Mouse (Mus musculus) embryonic facial prominence, embryonic 10.5 days (tissue): ENCODE data around the gene Siah1a. TPM values are rescaled to one million over a fixed set of nuclear protein-coding genes. Genes with fewer than 3 reads are reported as not detected.

Experiments used
- DNase-seq: peaks from one replicate; pipeline ENCODE4 v3.0.0-alpha.2; 2017; ENCODE audit warnings: low spot score
- H3K27ac ChIP-seq: fragments of 300-500 bp; sonication (generic); replicated peaks from 2 replicates; pipeline ENCODE4 v1.5.1; 2016; ENCODE audit warnings: mild to moderate bottlenecking
- H3K27me3 ChIP-seq: fragments of 300-500 bp; sonication (generic); replicated peaks from 2 replicates; pipeline ENCODE4 v1.6.1; 2016; ENCODE audit warnings: low read depth, mild to moderate bottlenecking; ENCODE audit not compliant: poor library complexity, severe bottlenecking
- H3K36me3 ChIP-seq: fragments of 300-500 bp; sonication (generic); replicated peaks from 2 replicates; pipeline ENCODE4 v1.6.1; 2016; ENCODE audit warnings: mild to moderate bottlenecking, moderate library complexity
- H3K4me1 ChIP-seq: fragments of 300-500 bp; sonication (generic); 2 replicates; pipeline ENCODE4 v1.6.1; 2016
- H3K4me3 ChIP-seq: fragments of 300-500 bp; sonication (generic); 2 replicates; pipeline ENCODE4 v1.5.1; 2016; ENCODE audit warnings: mild to moderate bottlenecking, moderate library complexity
- H3K9me3 ChIP-seq: fragments of 300-500 bp; sonication (generic); 2 replicates; pipeline ENCODE4 v1.6.1; 2016; ENCODE audit warnings: mild to moderate bottlenecking
- WGBS: fragments of 180-500 bp; shearing (Covaris S2); methylation state at CpG from one replicate; pipeline ENCODE4 v1.1.7; 2016; 5-methylcytosine and 5-hydroxymethylcytosine counted together
- polyA plus RNA-seq: library from polyadenylated mRNA; unstranded; fragments of >200 nt; fragmentation: Nextera tagmentation; extraction: Ambion mirVana; gene quantifications from 2 replicates; pipeline ENCODE4 v1.2.1, GENCODE M21; 2016

The Siah1a gene
- polyA plus RNA-seq, 1 experiment from 2014 or later, result 50.5 TPM

- DNase-seq, result no peak
- no peaks in the 10 kb centered on the region for H3K9me3 ChIP-seq
- 0 out of 2 replicates have a peak, but pooled peaks cover 8% of the 10 kb centered on the region for H3K36me3 ChIP-seq
- no peak overlapping the region for H3K4me3 ChIP-seq
- H3K27ac ChIP-seq, result no peak overlapping the region
- H3K27me3 ChIP-seq, result no peaks in the 10 kb centered on the region
- H3K4me1 ChIP-seq, result peaks cover 21% of the 10 kb centered on the region
Observed at GRCm38 (mm10) chr8:86741627-86742026, 4.1 kb downstream of the Siah1a start.

GRCm38 (mm10) chr8:86740899-86741298 lies 4.8 kb downstream of the Siah1a start:
- no peaks in the 10 kb centered on the region for H3K27me3 ChIP-seq

GRCm38 (mm10) chr8:86735446-86736111 lies 10.2 kb downstream of the Siah1a start:
- peaks cover 25% of the 10 kb centered on the region for H3K4me1 ChIP-seq
- H3K4me3 ChIP-seq, result no peak overlapping the region
- H3K27me3 ChIP-seq, result no peaks in the 10 kb centered on the region
- no peaks in the 10 kb centered on the region for H3K9me3 ChIP-seq
- H3K36me3 ChIP-seq, result 0 out of 2 replicates have a peak, but pooled peaks cover 8% of the 10 kb centered on the region
- no peak for DNase-seq
- no peak overlapping the region for H3K27ac ChIP-seq
- 46% methylated on average over 3 of the region's 3 CpGs for WGBS

More at GRCm38 (mm10) chr8:86740899-86741298, 4.8 kb downstream of the Siah1a start:
- no peak for DNase-seq
- Histone ChIP-seq H3K36me3 (0 out of 2 replicates have a peak, but pooled peaks cover 8% of the 10 kb centered on the region), H3K9me3 (no peaks in the 10 kb centered on the region), H3K4me1 (peaks cover 23% of the 10 kb centered on the region), H3K4me3 (no peak overlapping the region), H3K27ac (no peak overlapping the region)

- no peaks in the 10 kb centered on the region for H3K27me3 ChIP-seq
- H3K4me1 ChIP-seq, result peaks cover 29% of the 10 kb centered on the region
- no peak for DNase-seq
- 0 out of 2 replicates have a peak, but pooled peaks cover 8% of the 10 kb centered on the region for H3K36me3 ChIP-seq
- no peak overlapping the region for H3K4me3 ChIP-seq
- no peaks in the 10 kb centered on the region for H3K9me3 ChIP-seq
- 76% methylated on average over 1 of the region's 1 CpGs for WGBS
- H3K27ac ChIP-seq, result no peak overlapping the region
Observed at GRCm38 (mm10) chr8:86734954-86735353, 10.8 kb downstream of the Siah1a start.

GRCm38 (mm10) chr8:86734171-86734570 lies 11.6 kb downstream of the Siah1a start:
- Histone ChIP-seq H3K4me3 (no peak overlapping the region), H3K9me3 (no peaks in the 10 kb centered on the region), H3K27ac (no peak overlapping the region), H3K36me3 (0 out of 2 replicates have a peak, but pooled peaks cover 3% of the 10 kb centered on the region), H3K4me1 (peaks cover 29% of the 10 kb centered on the region), H3K27me3 (no peaks in the 10 kb centered on the region)
- DNase-seq, result no peak
- 84% methylated on average over 4 of the region's 4 CpGs for WGBS

- no peaks in the 10 kb centered on the region for H3K27me3 ChIP-seq
- H3K36me3 ChIP-seq, result peaks cover 15% of the 10 kb centered on the region
- no peak for DNase-seq
- H3K4me3 ChIP-seq, result no peak overlapping the region
- WGBS, result 85% methylated on average over 1 of the region's 1 CpGs
- no peak overlapping the region for H3K27ac ChIP-seq
- H3K4me1 ChIP-seq, result peaks cover 33% of the 10 kb centered on the region
- no peaks in the 10 kb centered on the region for H3K9me3 ChIP-seq
Observed at GRCm38 (mm10) chr8:86730860-86731259, 14.9 kb downstream of the Siah1a start.

GRCm38 (mm10) chr8:86730303-86730702 lies 15.4 kb downstream of the Siah1a start:
- Histone ChIP-seq H3K4me3 (no peak overlapping the region), H3K27me3 (no peaks in the 10 kb centered on the region), H3K9me3 (no peaks in the 10 kb centered on the region), H3K4me1 (peaks cover 27% of the 10 kb centered on the region), H3K27ac (no peak overlapping the region), H3K36me3 (peaks cover 19% of the 10 kb centered on the region)
- no peak for DNase-seq
- WGBS, result 56% methylated on average over 3 of the region's 3 CpGs

GRCm38 (mm10) chr8:86728224-86728950 lies 17.3 kb downstream of the Siah1a start:
- Histone ChIP-seq H3K27me3 (no peaks in the 10 kb centered on the region), H3K9me3 (no peaks in the 10 kb centered on the region), H3K27ac (no peak overlapping the region), H3K4me1 (peaks cover 22% of the 10 kb centered on the region), H3K36me3 (peaks cover 29% of the 10 kb centered on the region), H3K4me3 (no peak overlapping the region)
- 64% methylated on average over 19 of the region's 19 CpGs for WGBS
- DNase-seq, result no peak

- H3K27me3 ChIP-seq, result no peaks in the 10 kb centered on the region
- WGBS, result 81% methylated on average over 6 of the region's 6 CpGs
- no peak overlapping the region for H3K4me3 ChIP-seq
- peaks cover 22% of the 10 kb centered on the region for H3K4me1 ChIP-seq
- no peak for DNase-seq
- no peak overlapping the region for H3K27ac ChIP-seq
- H3K9me3 ChIP-seq, result no peaks in the 10 kb centered on the region
- H3K36me3 ChIP-seq, result peaks cover 43% of the 10 kb centered on the region
Observed at GRCm38 (mm10) chr8:86726959-86727358, 18.8 kb downstream of the Siah1a start.

- Histone ChIP-seq H3K36me3 (peaks cover 71% of the 10 kb centered on the region), H3K27ac (no peak overlapping the region), H3K4me3 (no peak overlapping the region), H3K27me3 (no peaks in the 10 kb centered on the region), H3K4me1 (no peaks in the 10 kb centered on the region), H3K9me3 (no peaks in the 10 kb centered on the region)
- WGBS, result 87% methylated on average over 2 of the region's 2 CpGs
- DNase-seq, result no peak
Observed at GRCm38 (mm10) chr8:86721490-86721889, 24.2 kb downstream of the Siah1a start.

- no peak overlapping the region for H3K4me3 ChIP-seq
- DNase-seq, result no peak
- 91% methylated on average over 6 of the region's 6 CpGs for WGBS
- no peaks in the 10 kb centered on the region for H3K9me3 ChIP-seq
- H3K4me1 ChIP-seq, result no peaks in the 10 kb centered on the region
- no peaks in the 10 kb centered on the region for H3K27me3 ChIP-seq
- H3K27ac ChIP-seq, result no peak overlapping the region
- H3K36me3 ChIP-seq, result peaks cover 76% of the 10 kb centered on the region
Observed at GRCm38 (mm10) chr8:86720756-86721459, 24.8 kb downstream of the Siah1a start.

- H3K4me1 ChIP-seq, result no peaks in the 10 kb centered on the region
- no peaks in the 10 kb centered on the region for H3K27me3 ChIP-seq
- H3K36me3 ChIP-seq, result peaks cover 77% of the 10 kb centered on the region
- WGBS, result 92% methylated on average over 1 of the region's 1 CpGs
- no peak for DNase-seq
- H3K27ac ChIP-seq, result no peak overlapping the region
- H3K4me3 ChIP-seq, result no peak overlapping the region
- H3K9me3 ChIP-seq, result no peaks in the 10 kb centered on the region
Observed at GRCm38 (mm10) chr8:86719368-86719767, 26.4 kb downstream of the Siah1a start.
